Mouse (Mus musculus) kidney, postnatal 10 days (tissue): ENCODE measurements around the gene Fars2.

Experiments used
- DNase-seq: peaks from one replicate; pipeline ENCODE4 v3.0.0; 2021; ENCODE audit warnings: mixed read lengths

Gene Fars2

DNA sequence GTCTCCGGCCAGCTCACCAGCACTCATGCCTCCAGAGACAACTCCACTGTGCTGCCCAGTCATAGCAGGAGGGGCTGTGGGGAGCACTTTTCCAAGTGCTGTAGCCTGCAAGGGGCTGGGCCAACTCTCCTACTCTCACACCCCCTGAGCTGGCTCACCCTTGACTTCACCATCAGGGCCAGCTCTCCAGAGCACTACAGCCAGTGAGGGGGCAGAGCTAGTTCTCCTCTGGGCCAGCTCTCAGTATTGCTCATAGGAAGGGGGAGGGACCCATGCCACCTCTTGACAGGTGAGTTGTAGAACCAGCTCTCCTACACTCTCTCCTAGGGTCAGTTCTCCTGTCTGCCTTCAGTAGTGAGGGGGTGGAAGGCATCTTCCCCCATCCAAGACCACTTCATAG is 413.6 kb downstream of the Fars2 start:
- DNase-seq, result no peak

GRCm38 (mm10) chr13:36531893-36532292 is 414.7 kb downstream of the Fars2 start:
- no peak for DNase-seq

DNA sequence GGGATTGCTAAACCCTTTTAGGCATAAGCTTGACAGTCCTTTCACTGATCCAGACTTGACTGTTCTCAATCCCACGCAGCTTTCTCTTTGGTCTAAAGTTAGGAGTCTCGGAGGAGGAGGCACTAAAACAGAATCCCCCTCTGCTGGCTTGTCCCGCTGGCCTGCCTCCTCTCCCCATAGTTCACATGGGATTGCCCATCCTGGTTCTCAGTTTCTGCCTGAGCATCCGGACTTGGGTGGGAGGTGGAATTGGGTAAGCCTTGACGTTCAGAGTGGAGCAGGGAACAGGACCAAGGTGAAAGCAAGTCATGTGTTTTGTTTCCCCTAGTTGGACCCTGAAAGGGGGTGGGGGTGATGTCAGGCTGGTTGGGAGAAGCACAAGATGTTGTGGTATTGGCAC is 415.9 kb downstream of the Fars2 start:
- DNase-seq, result no peak

DNA sequence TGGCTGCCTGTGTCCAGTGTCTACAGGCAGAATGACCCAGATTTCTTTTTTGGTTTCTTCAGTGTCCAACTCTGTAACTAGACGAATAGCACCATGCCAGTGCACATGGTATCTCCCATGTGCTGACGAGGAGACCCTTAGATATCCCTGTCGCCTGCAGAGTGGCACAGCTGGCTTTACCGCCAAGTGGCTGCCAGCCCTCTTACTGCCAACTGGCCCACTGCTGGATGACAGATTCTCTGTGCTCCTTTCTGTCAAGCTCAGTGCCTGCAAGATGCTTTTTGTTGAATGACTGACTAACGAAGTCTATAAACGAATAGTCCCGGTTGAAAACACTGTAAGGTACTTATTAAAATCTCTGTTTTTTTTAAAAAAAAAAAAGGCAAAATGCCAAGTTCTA is 416.3 kb downstream of the Fars2 start:
- no peak for DNase-seq

DNA sequence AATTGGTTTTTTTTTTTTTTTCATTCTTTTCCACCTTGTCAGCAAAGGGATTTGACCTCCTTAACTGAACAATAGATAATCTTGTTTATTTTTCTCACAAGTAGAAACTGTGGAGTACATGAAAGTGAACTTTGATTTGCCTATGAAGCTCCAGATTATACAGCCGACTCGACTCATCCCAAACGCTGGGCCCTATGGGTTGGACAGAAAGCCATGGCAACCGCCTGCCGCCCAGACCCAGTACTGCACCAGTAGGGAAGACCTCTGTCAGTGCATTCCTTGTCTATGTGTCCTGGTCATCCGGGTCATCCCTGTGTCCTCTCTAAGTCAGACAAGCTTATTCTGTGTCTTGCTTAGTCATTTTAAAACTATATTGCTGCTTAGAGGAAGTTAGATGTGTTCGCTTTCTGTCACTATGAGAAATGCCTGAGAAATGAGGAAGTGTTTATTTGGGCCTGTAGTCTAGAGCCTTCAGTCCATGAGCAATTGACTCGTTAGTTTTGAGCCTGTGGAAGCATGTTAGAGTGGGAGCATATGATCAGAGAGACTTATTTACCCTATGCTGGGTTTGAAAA is 416.8 kb downstream of the Fars2 start:
- peak; percentile 33 for DNase-seq

DNA sequence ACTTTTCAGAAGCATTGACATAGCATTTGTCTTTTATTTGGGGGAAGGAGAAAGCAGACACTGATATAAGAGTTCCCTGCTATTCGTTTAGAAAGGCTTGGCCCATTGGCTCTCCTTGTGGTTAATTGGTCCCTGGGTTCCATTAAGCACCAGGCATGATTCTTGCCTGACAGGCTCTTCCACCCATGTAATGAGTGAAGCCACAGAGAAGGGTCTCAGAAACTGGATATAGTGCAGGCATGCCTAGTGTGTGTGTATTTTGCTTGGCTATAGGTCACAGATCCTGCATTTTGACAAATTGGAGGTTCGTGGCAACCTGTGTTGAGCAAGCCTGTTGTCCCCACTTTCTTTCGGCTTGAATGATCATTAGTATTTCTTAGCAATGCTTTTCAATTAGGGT is 420.4 kb downstream of the Fars2 start:
- DNase-seq, result no peak

GRCm38 (mm10) chr13:36538385-36538784 is 421.2 kb downstream of the Fars2 start:
- DNase-seq, result no peak

- DNase-seq, result peak; percentile 64
These were observed 423.0 kb downstream of the Fars2 start for GRCm38 (mm10) chr13:36540231-36540630.

- no peak for DNase-seq
These were observed 424.1 kb downstream of the Fars2 start for GRCm38 (mm10) chr13:36541287-36541780.

GRCm38 (mm10) chr13:36550694-36551093 is 433.5 kb downstream of the Fars2 start:
- DNase-seq, result no peak

GRCm38 (mm10) chr13:36552522-36553246 is 435.5 kb downstream of the Fars2 start:
- DNase-seq, result no peak

DNA sequence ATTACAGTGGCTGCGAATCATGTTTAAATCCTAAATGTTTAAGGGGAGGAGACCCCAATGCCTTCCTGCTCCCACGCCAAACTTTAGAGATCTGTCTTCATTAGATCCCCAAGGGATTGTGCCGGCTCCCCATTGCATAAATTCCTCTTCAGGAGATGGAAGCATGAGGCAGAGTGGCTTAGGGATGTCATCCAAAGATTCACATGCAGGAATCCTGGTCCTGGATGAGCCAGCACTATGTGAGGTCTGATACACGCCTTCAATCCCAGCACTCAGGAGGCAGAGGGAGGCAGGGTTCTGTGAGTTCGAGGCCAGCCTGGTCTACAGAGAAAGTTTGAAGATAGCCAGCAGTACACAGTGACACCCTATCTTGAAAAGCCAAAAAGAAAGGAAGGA is 436.0 kb downstream of the Fars2 start:
- no peak for DNase-seq

DNA sequence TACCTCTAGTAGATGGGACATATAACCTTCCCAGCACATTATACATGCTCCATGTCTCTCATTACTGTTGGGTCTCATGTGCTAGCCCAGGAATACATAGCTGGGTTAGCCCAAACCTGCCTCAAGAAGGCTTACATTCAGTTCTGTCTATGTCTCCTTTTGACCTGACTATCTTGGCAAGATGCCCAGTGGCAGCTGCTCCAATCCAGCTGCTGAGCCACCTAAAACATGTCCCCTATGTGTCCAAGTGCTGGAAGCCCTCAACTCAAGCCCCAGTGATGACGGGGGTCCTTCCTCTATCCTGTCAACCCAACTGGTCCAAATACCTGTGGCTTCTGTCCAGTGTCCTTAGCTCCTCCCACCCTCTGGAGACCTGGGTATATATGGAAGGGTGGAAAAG is 437.5 kb downstream of the Fars2 start:
- DNase-seq, result no peak

DNA sequence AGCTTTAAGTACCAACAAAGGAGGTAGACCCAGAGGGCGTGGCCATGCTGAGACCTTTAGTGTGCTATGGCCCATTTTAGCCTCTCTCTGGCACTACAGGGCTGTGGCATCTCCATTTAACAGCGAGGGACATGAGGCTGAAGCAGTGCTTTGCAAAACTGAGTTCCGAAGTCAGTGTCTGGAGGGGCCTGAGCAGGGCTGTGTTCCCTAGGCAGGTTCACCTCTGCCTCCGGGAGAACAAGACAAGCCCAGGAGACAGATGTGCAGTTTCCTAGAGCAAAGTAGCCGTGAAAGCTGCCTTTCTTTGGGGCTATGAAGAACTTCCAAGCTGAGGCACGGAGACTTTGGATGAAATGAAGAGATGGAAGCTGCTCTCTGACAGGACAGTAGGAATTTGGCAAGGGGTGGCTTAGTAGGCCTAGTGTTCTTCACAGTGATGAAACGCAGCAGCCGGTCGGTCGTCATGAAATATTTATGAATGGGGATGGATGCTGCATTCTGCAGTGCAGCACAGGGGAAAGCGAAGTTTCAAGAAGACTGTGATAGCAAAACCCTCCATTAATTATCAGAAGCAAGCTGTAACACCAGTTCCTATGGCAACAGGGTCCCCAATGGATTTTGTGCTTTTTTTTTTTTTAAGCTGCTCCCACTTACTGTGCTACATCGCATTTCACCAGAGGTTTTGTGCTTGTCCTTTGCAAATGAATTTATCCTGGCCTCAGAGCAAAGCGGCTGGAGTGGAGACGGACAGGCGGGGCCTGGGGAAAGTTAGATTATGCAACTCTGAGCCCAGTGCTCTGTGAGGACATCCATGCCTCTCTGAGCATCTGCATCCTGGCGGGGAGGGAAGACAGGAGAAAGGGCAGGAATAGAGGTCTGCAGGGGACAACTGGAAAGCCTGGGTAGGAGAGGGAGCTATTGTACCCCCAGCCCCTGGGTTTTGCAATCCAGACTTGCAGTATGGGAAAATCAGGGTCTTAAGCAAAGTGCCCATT is 445.5 kb downstream of the Fars2 start:
- DNase-seq, result no peak

- DNase-seq, result no peak
These were observed 447.6 kb downstream of the Fars2 start for GRCm38 (mm10) chr13:36564764-36565315.

GRCm38 (mm10) chr13:36576781-36577180 is 459.6 kb downstream of the Fars2 start:
- DNase-seq, result no peak

- DNase-seq, result no peak
These were observed 460.8 kb downstream of the Fars2 start for GRCm38 (mm10) chr13:36577916-36578568.

DNA sequence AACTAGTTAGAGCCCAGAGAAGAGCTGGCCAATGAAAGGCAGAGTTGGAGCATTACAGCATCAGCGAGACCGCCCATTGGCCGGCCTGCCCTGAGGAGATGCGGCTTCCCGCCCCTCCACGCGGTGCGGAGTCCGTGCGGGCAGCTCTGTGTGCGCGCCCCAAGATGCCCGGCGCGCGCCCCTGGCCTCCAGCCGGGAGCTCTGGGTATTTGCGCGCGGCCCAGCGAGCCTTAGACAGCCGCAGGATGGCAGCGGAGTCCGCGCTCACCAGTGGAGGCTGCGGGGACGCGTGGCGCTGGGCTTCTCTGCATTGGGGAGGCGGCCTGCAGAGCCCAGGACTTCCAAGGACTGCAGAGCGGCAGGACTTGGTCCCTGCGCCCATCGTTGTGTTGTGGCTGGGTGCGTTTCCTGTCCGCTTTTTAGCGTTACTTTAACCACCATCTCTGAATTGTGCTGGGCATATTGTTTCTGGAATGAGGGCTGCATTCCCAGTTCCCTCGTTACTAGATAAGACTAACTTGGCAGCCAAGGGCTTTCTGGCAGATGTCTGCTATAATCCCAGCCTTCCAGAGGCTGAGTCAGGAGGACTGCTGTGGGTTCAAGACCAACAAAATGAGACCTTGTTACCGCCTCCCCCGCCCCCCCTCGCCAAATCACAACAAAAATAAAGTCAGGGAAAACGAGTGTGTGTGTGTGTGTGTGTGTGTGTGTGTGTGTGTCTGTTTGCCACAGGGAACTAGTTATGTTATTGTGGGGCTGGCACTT is 461.5 kb downstream of the Fars2 start:
- peak; percentile 78 for DNase-seq

GRCm38 (mm10) chr13:36582406-36583070 is 465.3 kb downstream of the Fars2 start:
- DNase-seq, result no peak

GRCm38 (mm10) chr13:36583481-36584151 is 466.4 kb downstream of the Fars2 start:
- DNase-seq, result no peak

GRCm38 (mm10) chr13:36584197-36584596 is 467.0 kb downstream of the Fars2 start:
- no peak for DNase-seq
